Mouse (Mus musculus): ENCODE measurements around the gene Papolg. TPM values are rescaled to one million over a fixed set of nuclear protein-coding genes. Genes with fewer than 3 reads are reported as not detected.

The Papolg gene
- polyA plus RNA-seq, 1 experiment from 2014 or later: 28.9 TPM

DNA sequence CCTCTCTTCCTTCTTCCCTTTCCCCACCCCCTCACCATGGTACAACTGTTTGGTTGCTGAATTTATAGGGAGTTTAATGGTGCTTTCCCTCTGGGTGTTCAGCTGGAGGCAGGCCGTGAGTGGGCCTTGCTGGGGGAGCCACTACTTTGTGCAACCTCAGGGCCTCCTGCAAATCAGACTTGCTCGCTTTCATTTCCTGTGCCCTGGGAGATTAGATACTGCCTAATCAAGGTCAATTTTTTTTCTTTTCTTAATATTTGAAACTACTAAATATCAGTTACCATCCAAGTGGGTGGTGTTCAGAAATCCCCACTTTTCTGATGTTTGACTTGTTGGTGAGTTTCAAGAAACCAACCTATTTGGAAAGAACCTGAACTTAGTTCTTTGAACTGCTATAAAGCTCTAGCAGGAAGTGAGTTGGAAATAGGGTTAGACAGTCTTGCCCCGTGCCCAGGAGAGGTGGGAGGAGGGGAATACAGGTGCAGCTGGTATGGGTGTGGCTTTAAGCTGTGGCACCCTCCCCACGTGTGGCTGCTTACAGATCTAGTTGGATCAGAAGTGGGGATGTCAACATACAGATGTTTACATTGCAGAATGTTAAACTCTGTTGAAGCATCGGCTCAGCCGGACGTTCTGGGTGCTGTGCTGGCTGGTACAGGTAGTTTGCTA lies 38.9 kb downstream of the Papolg start:
- Histone ChIP-seq H3K4me2 (ENCODE audit: low read length) (no peak overlapping the region), H3K27ac (ENCODE audit: low read depth, low read length) (no peak overlapping the region), H3K4me3 (ENCODE audit: low read depth, low read length) (no peak overlapping the region), H3K4me1 (ENCODE audit: control insufficient read depth, insufficient read depth, low read length) (no peaks in the 10 kb centered on the region), H3K9me3 (replicated peaks; ENCODE audit: control insufficient read depth, low read length) (no peaks in the 10 kb centered on the region), H3K36me3 (ENCODE audit: control insufficient read depth, insufficient read depth, low read length) (peaks cover 43% of the 10 kb centered on the region), H3K9ac (ENCODE audit: low read length) (no peak overlapping the region), H3K27me3 (replicated peaks; ENCODE audit: control insufficient read depth, insufficient read depth, low read length) (no peaks in the 10 kb centered on the region)
- WGBS: 84% methylated on average over 7 of the region's 7 CpGs
- DNase-seq (ENCODE audit: low spot score) (no peak), ATAC-seq (no peak)

DNA sequence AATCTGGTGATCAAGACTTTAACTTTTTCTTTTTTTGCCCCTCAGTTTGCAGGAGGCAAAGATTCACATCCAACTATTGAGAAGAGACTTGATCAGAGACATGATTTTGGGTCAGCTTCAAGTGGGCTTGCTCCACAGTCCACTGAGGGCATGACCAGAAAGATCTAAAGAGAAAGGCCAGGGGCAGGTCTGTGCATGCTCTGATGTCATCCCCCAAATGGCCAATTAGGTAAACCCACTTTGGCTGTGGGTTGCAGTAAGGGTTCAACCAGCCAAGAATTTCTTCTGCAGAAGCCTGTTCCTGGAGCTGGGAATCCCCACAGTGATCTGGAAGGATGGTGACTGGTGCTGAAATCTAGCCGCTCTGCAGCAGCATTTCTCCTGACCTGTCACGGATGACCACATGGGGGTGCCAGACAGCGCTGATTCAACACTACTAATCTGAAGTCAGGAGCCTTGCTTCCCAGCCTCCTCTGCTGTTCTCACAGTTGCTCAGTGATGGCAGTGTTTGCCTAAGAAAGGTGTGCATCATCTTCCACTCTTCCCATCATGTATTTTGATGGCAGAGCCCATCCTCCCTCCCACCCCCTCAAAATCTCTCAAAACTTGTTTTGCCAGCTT lies 39.8 kb downstream of the Papolg start:
- no peaks in the 10 kb centered on the region for H3K27me3 ChIP-seq (replicated peaks; ENCODE audit: control insufficient read depth, insufficient read depth, low read length)
- DNase-seq (ENCODE audit: low spot score) (peak; percentile 63), ATAC-seq (peak; percentile 73)
- no peak overlapping the region for H3K4me2 ChIP-seq (ENCODE audit: low read length)
- H3K9ac ChIP-seq (ENCODE audit: low read length): no peak overlapping the region
- no peak overlapping the region for H3K27ac ChIP-seq (ENCODE audit: low read depth, low read length)
- H3K4me1 ChIP-seq (ENCODE audit: control insufficient read depth, insufficient read depth, low read length): no peaks in the 10 kb centered on the region
- no peaks in the 10 kb centered on the region for H3K9me3 ChIP-seq (replicated peaks; ENCODE audit: control insufficient read depth, low read length)
- WGBS: 9% methylated on average over 3 of the region's 3 CpGs
- no peak overlapping the region for H3K4me3 ChIP-seq (ENCODE audit: low read depth, low read length)
- H3K36me3 ChIP-seq (ENCODE audit: control insufficient read depth, insufficient read depth, low read length): peaks cover 36% of the 10 kb centered on the region

DNA sequence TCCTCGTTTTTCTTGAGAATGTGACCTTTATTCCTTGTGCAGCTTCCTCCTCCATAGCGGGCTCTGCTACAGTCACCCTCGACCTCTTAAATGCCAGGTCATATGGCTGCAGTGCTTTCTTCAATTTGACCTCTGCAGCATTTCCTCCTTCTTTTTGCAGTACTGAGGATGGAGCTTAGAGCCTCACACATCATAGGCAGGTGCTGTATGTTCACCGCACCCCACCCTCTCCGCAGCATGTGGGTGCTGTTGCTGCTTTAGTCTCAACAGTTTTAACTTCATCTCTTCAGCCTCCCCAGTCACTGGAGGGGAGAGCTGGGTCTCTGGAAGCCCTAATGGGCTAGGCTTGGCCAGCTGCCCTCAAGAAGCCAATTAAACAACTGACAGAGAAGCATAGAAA lies 41.7 kb downstream of the Papolg start:
- ATAC-seq (no peak), DNase-seq (ENCODE audit: low spot score) (no peak)
- Histone ChIP-seq H3K9ac (ENCODE audit: low read length) (no peak overlapping the region), H3K27ac (ENCODE audit: low read depth, low read length) (no peak overlapping the region), H3K4me3 (ENCODE audit: low read depth, low read length) (no peak overlapping the region), H3K27me3 (replicated peaks; ENCODE audit: control insufficient read depth, insufficient read depth, low read length) (no peaks in the 10 kb centered on the region), H3K9me3 (replicated peaks; ENCODE audit: control insufficient read depth, low read length) (no peaks in the 10 kb centered on the region), H3K4me1 (ENCODE audit: control insufficient read depth, insufficient read depth, low read length) (no peaks in the 10 kb centered on the region), H3K4me2 (ENCODE audit: low read length) (no peak overlapping the region), H3K36me3 (ENCODE audit: control insufficient read depth, insufficient read depth, low read length) (peaks cover 17% of the 10 kb centered on the region)
- WGBS: 86% methylated on average over 5 of the region's 5 CpGs

DNA sequence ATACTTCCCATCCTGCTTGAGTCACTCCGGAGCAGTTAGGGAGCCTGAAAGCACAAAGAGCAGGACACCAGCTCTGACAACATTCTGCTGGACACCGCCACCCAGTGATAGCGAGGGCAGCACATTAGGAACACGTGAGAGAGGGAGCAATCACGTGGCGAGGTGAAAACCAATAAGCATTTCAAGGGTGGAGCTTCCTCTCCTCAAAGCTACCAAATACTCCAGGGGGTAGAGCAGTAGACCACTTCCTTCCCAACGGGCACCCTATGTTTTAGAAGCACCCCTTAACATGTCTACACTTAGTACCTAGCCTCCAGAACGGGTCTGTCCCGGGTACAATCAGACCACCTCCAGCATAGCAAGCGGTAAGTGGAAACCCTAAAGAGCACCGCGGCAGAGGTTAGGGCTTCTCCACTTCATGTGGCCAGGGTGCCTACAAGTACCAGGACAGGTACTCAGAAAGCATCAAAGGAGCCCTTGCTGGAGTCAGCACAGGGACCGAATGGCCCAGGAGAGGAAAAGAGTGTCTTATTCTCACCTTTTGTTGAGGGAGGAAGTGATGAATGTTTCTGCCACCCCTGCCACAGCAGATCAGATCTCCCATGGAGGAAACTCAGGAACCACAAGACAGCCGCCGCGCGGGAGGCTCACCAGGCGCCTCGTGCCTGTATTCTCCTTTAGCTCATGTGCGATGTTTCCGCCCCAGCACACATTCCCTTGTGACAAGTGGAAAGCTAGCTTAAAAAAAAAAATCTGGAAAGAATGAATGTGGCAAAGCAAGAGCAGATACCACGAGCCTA lies 48.8 kb downstream of the Papolg start:
- no peak for ATAC-seq

GRCm38 (mm10) chr11:23823244-23823643 lies 71.8 kb downstream of the Papolg start:
- DNase-seq (ENCODE audit: low spot score): no peak
- H3K9ac ChIP-seq (ENCODE audit: low read length): no peak overlapping the region
- no peaks in the 10 kb centered on the region for H3K4me1 ChIP-seq (ENCODE audit: control insufficient read depth, insufficient read depth, low read length)
- no peak overlapping the region for H3K4me2 ChIP-seq (ENCODE audit: low read length)
- no peak overlapping the region for H3K4me3 ChIP-seq (ENCODE audit: low read depth, low read length)
- no peaks in the 10 kb centered on the region for H3K9me3 ChIP-seq (replicated peaks; ENCODE audit: control insufficient read depth, low read length)
- no peak for ATAC-seq
- WGBS: 76% methylated on average over 3 of the region's 3 CpGs
- no peaks in the 10 kb centered on the region for H3K27me3 ChIP-seq (replicated peaks; ENCODE audit: control insufficient read depth, insufficient read depth, low read length)
- H3K36me3 ChIP-seq (ENCODE audit: control insufficient read depth, insufficient read depth, low read length): no peaks in the 10 kb centered on the region
- H3K27ac ChIP-seq (ENCODE audit: low read depth, low read length): no peak overlapping the region

More for the DNA sequence above, 48.8 kb downstream of the Papolg start:
- H3K27me3 ChIP-seq (replicated peaks; ENCODE audit: control insufficient read depth, insufficient read depth, low read length): no peaks in the 10 kb centered on the region
- H3K4me1 ChIP-seq (ENCODE audit: control insufficient read depth, insufficient read depth, low read length): no peaks in the 10 kb centered on the region
- 69% methylated on average over 22 of the region's 22 CpGs for WGBS
- H3K27ac ChIP-seq (ENCODE audit: low read depth, low read length): no peak overlapping the region
- no peak for DNase-seq (ENCODE audit: low spot score)
- H3K36me3 ChIP-seq (ENCODE audit: control insufficient read depth, insufficient read depth, low read length): no peaks in the 10 kb centered on the region
- no peak overlapping the region for H3K4me2 ChIP-seq (ENCODE audit: low read length)
- no peaks in the 10 kb centered on the region for H3K9me3 ChIP-seq (replicated peaks; ENCODE audit: control insufficient read depth, low read length)
- H3K4me3 ChIP-seq (ENCODE audit: low read depth, low read length): no peak overlapping the region
- H3K9ac ChIP-seq (ENCODE audit: low read length): no peak overlapping the region

DNA sequence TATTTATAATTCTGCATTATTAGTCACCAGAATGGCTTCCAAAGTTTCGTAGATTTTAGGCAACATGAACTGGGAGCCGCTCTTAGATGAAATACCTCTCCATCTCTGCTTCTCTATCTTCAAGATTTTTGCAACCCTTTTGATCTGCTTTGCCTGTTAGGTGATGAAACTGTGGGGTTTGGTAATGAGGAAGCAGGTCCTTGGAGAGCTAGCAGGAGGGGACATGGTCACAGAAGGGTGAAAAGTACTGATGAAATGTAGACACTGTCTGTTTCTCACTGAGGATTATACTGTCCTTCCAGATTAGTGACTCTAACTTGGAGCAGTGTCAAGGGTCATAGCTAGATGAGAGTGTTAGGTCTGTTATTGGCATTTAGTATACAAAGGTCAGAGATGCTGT lies 73.4 kb downstream of the Papolg start:
- Histone ChIP-seq H3K27ac (ENCODE audit: low read depth, low read length) (no peak overlapping the region), H3K4me1 (ENCODE audit: control insufficient read depth, insufficient read depth, low read length) (no peaks in the 10 kb centered on the region), H3K9ac (ENCODE audit: low read length) (no peak overlapping the region), H3K27me3 (replicated peaks; ENCODE audit: control insufficient read depth, insufficient read depth, low read length) (no peaks in the 10 kb centered on the region), H3K4me3 (ENCODE audit: low read depth, low read length) (no peak overlapping the region), H3K9me3 (replicated peaks; ENCODE audit: control insufficient read depth, low read length) (no peaks in the 10 kb centered on the region; the same call in 1 of the 2 replicates), H3K36me3 (ENCODE audit: control insufficient read depth, insufficient read depth, low read length) (no peaks in the 10 kb centered on the region), H3K4me2 (ENCODE audit: low read length) (no peak overlapping the region)
- DNase-seq (ENCODE audit: low spot score): no peak
- ATAC-seq: no peak
- WGBS: 91% methylated on average over 2 of the region's 2 CpGs

DNA sequence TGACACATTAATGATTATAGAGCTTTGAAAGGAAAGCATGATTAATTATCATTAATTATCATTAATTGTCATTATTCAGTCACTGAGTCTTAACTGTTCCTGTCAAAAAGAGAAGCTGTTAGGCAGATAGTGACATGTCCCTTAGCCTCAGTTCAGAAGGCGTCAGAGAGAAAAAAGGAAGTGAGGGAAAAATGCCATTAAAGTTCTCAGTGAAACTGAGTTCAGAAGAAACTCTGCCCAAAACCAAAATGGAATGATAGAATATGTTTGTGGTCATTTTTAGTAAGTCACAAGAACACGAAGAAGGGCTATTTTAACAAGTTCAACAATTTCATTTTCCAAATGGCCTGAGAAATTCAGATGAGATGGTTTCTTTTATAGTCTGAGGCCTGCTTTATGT lies 74.1 kb downstream of the Papolg start:
- no peak overlapping the region for H3K4me2 ChIP-seq (ENCODE audit: low read length)
- H3K36me3 ChIP-seq (ENCODE audit: control insufficient read depth, insufficient read depth, low read length): no peaks in the 10 kb centered on the region
- H3K27ac ChIP-seq (ENCODE audit: low read depth, low read length): no peak overlapping the region
- H3K9ac ChIP-seq (ENCODE audit: low read length): no peak overlapping the region
- no peaks in the 10 kb centered on the region for H3K4me1 ChIP-seq (ENCODE audit: control insufficient read depth, insufficient read depth, low read length)
- no peaks in the 10 kb centered on the region for H3K27me3 ChIP-seq (replicated peaks; ENCODE audit: control insufficient read depth, insufficient read depth, low read length)
- ATAC-seq: no peak
- no peak overlapping the region for H3K4me3 ChIP-seq (ENCODE audit: low read depth, low read length)
- DNase-seq (ENCODE audit: low spot score): no peak
- no peaks in the 10 kb centered on the region; the same call in 1 of the 2 replicates for H3K9me3 ChIP-seq (replicated peaks; ENCODE audit: control insufficient read depth, low read length)
- 75% methylated on average over 2 of the region's 2 CpGs for WGBS

DNA sequence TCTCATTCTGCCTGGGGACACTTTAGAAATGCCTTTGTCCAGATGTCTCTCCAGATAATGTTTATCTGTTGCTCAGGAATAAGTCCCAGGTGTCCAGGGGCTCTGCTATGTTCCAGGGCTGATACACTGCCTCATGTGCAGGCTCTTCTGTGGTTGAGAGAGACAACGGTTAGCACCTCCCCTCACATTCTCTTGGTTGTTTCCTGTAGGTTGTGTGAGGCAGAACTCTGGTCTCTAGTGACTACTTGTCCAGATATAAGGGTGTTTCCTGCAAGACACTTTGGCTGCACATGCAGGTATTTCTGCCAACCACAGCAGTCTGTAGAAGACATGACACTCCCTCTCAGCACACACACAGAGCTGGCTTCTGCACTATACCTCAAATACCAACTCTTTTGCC lies 76.3 kb downstream of the Papolg start:
- H3K27me3 ChIP-seq (replicated peaks; ENCODE audit: control insufficient read depth, insufficient read depth, low read length): no peaks in the 10 kb centered on the region
- H3K9ac ChIP-seq (ENCODE audit: low read length): no peak overlapping the region
- WGBS: 92% methylated on average over 1 of the region's 1 CpGs
- no peak overlapping the region for H3K4me2 ChIP-seq (ENCODE audit: low read length)
- H3K36me3 ChIP-seq (ENCODE audit: control insufficient read depth, insufficient read depth, low read length): no peaks in the 10 kb centered on the region
- H3K4me3 ChIP-seq (ENCODE audit: low read depth, low read length): no peak overlapping the region
- DNase-seq (ENCODE audit: low spot score): no peak
- no peaks in the 10 kb centered on the region for H3K4me1 ChIP-seq (ENCODE audit: control insufficient read depth, insufficient read depth, low read length)
- no peaks in the 10 kb centered on the region; the same call in 1 of the 2 replicates for H3K9me3 ChIP-seq (replicated peaks; ENCODE audit: control insufficient read depth, low read length)
- no peak overlapping the region for H3K27ac ChIP-seq (ENCODE audit: low read depth, low read length)
- no peak for ATAC-seq

Measured in forebrain, embryonic 14.5 days (tissue).